Mouse (Mus musculus): ENCODE measurements around the gene Klhdc8a. TPM values are rescaled to one million over a fixed set of nuclear protein-coding genes. Genes with fewer than 3 reads are reported as not detected.

Klhdc8a gene
- not detected for total RNA-seq (2023)

DNA sequence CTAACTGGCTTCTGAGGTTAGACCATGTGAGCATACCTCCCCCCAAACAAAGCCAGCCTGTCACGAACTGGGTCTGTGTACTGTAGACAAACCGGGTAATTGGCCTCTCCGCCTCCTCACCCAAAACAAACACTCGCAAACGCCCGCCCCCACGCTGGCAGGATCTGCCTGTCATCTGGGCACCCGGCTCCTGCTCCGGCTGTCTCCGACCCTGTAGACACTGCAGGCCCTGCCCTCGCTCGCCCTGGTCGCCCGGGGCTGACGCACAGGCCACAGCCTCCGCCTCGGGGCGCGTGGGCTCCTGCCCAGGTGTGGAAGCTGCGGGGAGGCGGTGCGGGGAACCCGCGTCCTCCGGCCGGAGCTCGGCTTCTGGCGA lies at the start of gene Klhdc8a:
TSS of gene Klhdc8a (plus strand) at position 202 of the 376 bp plus-strand sequence.

DNA sequence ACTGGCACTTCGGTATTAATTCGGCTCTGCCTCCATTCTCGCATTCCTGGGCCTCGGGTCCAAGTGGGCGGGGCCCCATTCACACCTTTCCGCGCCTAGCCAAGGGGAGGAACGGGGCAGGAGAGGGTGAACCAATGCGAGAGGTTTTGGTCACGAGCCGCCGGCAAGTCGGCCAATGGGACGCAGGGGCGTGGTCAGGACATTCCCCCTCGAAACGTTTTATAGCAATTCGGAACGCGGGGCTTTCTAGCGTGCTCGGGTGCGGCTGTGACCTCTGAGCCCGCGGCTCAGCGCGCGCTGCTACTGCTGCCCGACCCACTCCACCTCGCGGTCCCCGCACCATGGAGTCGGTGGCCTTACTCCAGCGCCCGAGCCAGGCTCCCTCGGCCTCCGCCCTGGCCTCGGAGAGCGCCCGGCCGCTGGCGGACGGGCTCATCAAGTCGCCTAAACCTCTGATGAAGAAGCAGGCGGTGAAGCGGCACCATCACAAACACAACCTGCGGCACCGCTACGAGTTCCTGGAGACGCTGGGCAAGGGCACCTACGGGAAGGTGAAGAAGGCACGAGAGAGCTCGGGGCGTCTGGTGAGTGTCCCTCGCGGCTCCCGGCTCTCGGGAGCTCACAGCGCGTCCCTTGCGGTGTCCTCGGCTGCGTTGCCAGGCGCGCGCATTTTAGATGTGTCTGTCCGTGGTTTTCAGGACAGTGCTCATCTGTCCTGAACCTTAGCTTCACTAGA lies 17.6 kb downstream of the Klhdc8a start, which contains the start of gene Nuak2:
TSS of gene Nuak2 (plus strand) at position 238 of the 736 bp plus-strand sequence.

Other genes with a start within 250 kb of the Klhdc8a start
- gene Mfsd4a, start 230.6 kb upstream of the Klhdc8a start, total RNA-seq (2023): not detected
- gene Cdk18, start 158.9 kb upstream of the Klhdc8a start, total RNA-seq (2023): not detected
- gene Lemd1, start 107.2 kb upstream of the Klhdc8a start, total RNA-seq (2023): not detected
- not detected for gene AC124108.1, start 107.2 kb upstream of the Klhdc8a start, total RNA-seq (2023)
- not detected for gene Gm10188, start 68.9 kb upstream of the Klhdc8a start, total RNA-seq (2023)
- gene Nuak2, start 17.5 kb downstream of the Klhdc8a start, total RNA-seq (2023): 10 to 100 TPM in 1 of 2 experiments, 1 to 10 TPM in 1; 9.9 to 13.9 TPM
- gene Tmcc2, start 92.7 kb downstream of the Klhdc8a start, total RNA-seq (2023): under 1 TPM; 0.27 to 0.47 TPM
- 10 to 100 TPM; 19.9 to 20.0 TPM for gene Dstyk, start 118.9 kb downstream of the Klhdc8a start, total RNA-seq (2023)
- 10 to 100 TPM; 50.7 to 63.7 TPM for gene Rbbp5, start 178.7 kb downstream of the Klhdc8a start, total RNA-seq (2023)
- 10 to 100 TPM; 13.5 to 18.3 TPM for gene Tmem81, start 207.6 kb downstream of the Klhdc8a start, total RNA-seq (2023)
- not detected for gene Cntn2, start 244.6 kb downstream of the Klhdc8a start, total RNA-seq (2023)

Data from T-cell, adult 66 days (primary cell).